Mouse (Mus musculus) central nervous system, embryonic 11.5 days (tissue): ENCODE measurements around the gene Ube2z. TPM values are rescaled to one million over a fixed set of nuclear protein-coding genes. Genes with fewer than 3 reads are reported as not detected.

Experiments
- polyA plus RNA-seq: library from polyadenylated mRNA; depleted of rRNA; stranded (reverse); fragments of >200 nt; gene quantifications from 2 replicates; pipeline ENCODE4 v1.2.3, GENCODE M21; 2012; rRNA removed

Ube2z gene
- 37.6 and 45.1 TPM in 2 replicates for polyA plus RNA-seq

GRCm38 (mm10) chr11:96065215-96065911, at the start of gene Ube2z:
Ube2z (minus strand) TSS chr11:96065388.

DNA sequence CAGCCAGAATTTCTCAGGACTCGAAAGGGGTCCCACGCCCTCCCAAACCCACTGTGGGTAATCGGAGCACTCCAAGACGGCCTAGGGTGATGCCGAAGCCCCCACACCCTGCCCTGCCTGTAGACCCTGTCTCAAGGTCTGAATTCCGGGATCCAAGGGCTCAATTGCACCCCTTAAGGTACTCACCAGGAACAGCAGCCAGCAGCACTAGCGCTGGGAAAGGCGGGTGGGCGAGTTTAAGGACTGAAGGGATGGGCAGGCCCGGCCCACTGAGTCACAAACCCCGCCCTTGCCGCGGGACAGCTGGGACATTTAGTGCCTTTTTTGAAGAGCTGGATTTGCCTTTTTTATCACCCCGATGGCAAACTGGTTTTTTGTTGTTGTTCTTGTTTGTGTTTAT, 46.6 kb upstream of the Ube2z start, which contains the start of gene Calcoco2:
Gene Calcoco2, minus strand, starts transcription at position 214 of the 400 bp plus-strand sequence.

DNA sequence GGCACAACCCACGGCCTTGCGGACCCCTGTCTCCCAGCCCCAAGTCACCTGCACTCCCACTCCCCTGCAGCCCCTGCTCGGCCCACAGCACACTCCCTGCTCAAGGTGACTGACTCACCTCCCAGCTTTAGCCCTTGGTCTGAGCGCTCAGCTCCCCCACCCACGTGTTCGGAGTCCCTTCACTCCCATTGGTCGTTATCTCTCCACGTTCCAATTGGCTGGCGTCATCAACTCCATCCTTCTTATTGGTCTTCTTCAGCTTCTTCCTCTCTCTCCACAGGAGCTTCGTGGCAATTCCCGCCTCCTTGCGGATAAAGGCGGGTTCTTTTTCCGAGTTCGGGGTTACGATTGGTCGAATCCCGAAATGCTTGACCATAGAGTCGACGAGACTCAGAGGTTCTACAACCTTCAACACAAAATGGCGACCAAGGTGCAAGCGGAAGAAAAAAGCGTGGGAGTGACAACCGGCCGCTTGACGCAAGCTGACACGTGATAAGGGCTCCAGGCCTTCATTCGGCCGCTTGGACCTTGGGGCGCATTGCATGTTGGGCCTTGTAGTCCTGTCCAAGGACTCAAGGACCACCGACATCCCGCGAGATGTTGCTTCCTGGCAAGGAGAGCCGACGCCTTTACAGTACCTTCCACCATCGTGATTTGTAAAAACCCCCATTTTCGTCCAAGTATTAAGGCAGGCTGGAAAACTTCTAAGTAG, 10.5 kb upstream of the Ube2z start, which contains the start of gene Atp5g1:
Gene Atp5g1, minus strand, starts transcription at position 162 of the 712 bp plus-strand sequence.

GRCm38 (mm10) chr11:96034596-96035052, 30.6 kb downstream of the Ube2z start, which contains the start of gene Snf8:
Snf8 (plus strand) TSS chr11:96034885.

DNA sequence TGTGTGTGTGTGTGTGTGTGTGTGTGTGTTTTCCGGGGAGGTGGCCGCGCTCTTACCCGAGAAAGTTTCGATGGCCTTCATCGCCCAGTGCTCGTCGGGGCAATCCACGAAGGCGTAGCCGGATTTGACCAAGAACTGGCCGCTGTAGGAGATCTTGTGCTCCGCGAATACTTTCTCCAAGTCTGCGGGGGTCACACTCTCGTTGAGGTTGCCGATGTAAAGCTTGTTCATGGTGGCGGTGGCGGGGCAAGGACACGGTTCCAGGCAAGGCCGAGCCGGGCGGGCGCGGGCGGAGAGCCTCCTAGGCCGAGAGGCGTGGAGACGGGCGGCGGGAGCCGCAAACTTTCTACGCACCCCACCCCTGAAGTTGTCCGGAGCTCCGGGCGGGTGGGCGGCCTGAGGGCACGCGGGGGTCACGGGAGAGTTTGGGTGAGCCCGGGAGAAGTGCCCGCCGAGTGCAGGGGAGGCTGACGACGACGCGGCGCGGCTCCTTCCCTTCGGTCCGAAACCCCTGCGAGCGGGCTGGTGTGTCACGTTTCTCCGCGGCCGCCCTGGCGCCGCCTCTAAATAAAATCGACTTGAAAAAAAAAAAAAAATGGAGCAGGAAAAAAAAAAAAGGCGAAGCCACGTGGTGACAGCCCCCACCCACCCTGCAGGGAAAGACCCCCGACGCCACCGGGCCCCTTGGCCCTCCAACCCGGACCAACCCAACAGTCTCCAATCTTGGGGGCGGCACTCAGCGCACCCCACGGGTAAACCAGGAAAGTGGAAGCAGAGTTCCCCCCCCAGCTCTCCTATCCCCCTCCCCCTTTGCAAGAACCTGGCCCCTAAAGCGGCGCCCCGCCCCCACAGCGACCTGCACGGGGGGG, 59.6 kb downstream of the Ube2z start, which contains the start of gene Igf2bp1:
Gene Igf2bp1, minus strand, starts transcription at position 538 of the 869 bp plus-strand sequence.

Other genes starting within 250 kb of the Ube2z start
- 0.46 and 1.6 TPM in 2 replicates for gene Phospho1, start 240.9 kb downstream of the Ube2z start, polyA plus RNA-seq
- gene Gngt2, start 228.2 kb downstream of the Ube2z start, polyA plus RNA-seq = 7.3 and 8.3 TPM in 2 replicates
- 3.1 and 4.8 TPM in 2 replicates for gene Abi3, start 222.9 kb downstream of the Ube2z start, polyA plus RNA-seq
- 0.11 TPM in 1 of 2 replicates, not detected in the other for gene B4galnt2, start 150.5 kb downstream of the Ube2z start, polyA plus RNA-seq
- gene Igf2bp1, start 59.4 kb downstream of the Ube2z start, polyA plus RNA-seq = 51.9 and 53.4 TPM in 2 replicates
- gene Gip, start 40.8 kb downstream of the Ube2z start, polyA plus RNA-seq = 0.18 TPM in 1 of 2 replicates, not detected in the other
- gene Snf8, start 30.5 kb downstream of the Ube2z start, polyA plus RNA-seq = 49.4 and 59.9 TPM in 2 replicates
- 217 and 260 TPM in 2 replicates for gene Atp5g1, start 10.3 kb upstream of the Ube2z start, polyA plus RNA-seq
- not detected in 2 replicates for gene Calcoco2, start 46.6 kb upstream of the Ube2z start, polyA plus RNA-seq
- 0.06 and 0.08 TPM in 2 replicates for gene Ttll6, start 68.4 kb upstream of the Ube2z start, polyA plus RNA-seq
- 0.09 TPM in 1 of 2 replicates, not detected in the other for gene Hoxb13, start 128.9 kb upstream of the Ube2z start, polyA plus RNA-seq
- 0.19 and 33.6 TPM in 2 replicates for gene Hoxb9, start 206.1 kb upstream of the Ube2z start, polyA plus RNA-seq
- 0.85 and 34.6 TPM in 2 replicates for gene Hoxb8, start 216.5 kb upstream of the Ube2z start, polyA plus RNA-seq
- gene Hoxb7, start 221.2 kb upstream of the Ube2z start, polyA plus RNA-seq = 1.5 and 10.7 TPM in 2 replicates
- 1.6 and 25.5 TPM in 2 replicates for gene Hoxb6, start 227.1 kb upstream of the Ube2z start, polyA plus RNA-seq
- 0.56 and 17.7 TPM in 2 replicates for gene Hoxb5, start 237.9 kb upstream of the Ube2z start, polyA plus RNA-seq